Mouse (Mus musculus): ENCODE results near the gene 6430550D23Rik.

- TF ChIP-seq POLR2A (IDR thresholded peaks at IDR 0.05; ENCODE audit: insufficient read depth, low read depth, low read length) (no peak), CTCF (IDR thresholded peaks at IDR 0.05) (no peak)
Observed at GRCm38 (mm10) chr2:156025482-156025881, 17.7 kb upstream of the 6430550D23Rik start.

All from heart, adult 2 months (tissue).